Mouse (Mus musculus) hindbrain, embryonic 14.5 days (tissue): ENCODE measurements around the gene Cacna2d1. TPM values are rescaled to one million over a fixed set of nuclear protein-coding genes. Genes with fewer than 3 reads are reported as not detected.

Experiments used
- ATAC-seq: fragments of 200-750 bp; cut with Nextera tagmentation; 2 replicates; pipeline ENCODE4 v1.8.0; 2017; ENCODE audit warnings: moderate number of reproducible peaks, mild to moderate bottlenecking, moderate TSS enrichment, moderate library complexity; ENCODE audit not compliant: low FRiP score
- DNase-seq: peaks from one replicate; pipeline ENCODE4 v3.0.0-alpha.2; 2015; ENCODE audit warnings: low spot score
- H3K27ac ChIP-seq: fragments of 300-500 bp; sonication (generic); 2 replicates; pipeline ENCODE4 v1.5.1; 2014; ENCODE audit warnings: mild to moderate bottlenecking, moderate library complexity
- H3K27me3 ChIP-seq: fragments of 300-500 bp; sonication (generic); 2 replicates; pipeline ENCODE4 v1.6.1; 2014; ENCODE audit warnings: mild to moderate bottlenecking, low read length, mixed read lengths; ENCODE audit not compliant: control insufficient read depth, insufficient read depth
- H3K36me3 ChIP-seq: fragments of 300-500 bp; sonication (generic); replicated peaks from 2 replicates; pipeline ENCODE4 v1.6.1; 2014; ENCODE audit not compliant: control insufficient read depth, insufficient read depth
- H3K4me1 ChIP-seq: fragments of 300-500 bp; sonication (generic); replicated peaks from 2 replicates; pipeline ENCODE4 v1.6.1; 2014; ENCODE audit warnings: antibody characterized with exemption, low read length, mixed read lengths; ENCODE audit not compliant: control insufficient read depth, insufficient read depth
- H3K4me2 ChIP-seq: fragments of 300-500 bp; sonication (generic); replicated peaks from 2 replicates; pipeline ENCODE4 v1.6.1; 2014; ENCODE audit warnings: mild to moderate bottlenecking, moderate library complexity
- H3K4me3 ChIP-seq: fragments of 300-500 bp; sonication (generic); replicated peaks from 2 replicates; pipeline ENCODE4 v1.5.1; 2014; ENCODE audit warnings: mild to moderate bottlenecking, low read length
- H3K9ac ChIP-seq: fragments of 300-500 bp; sonication (generic); 2 replicates; pipeline ENCODE4 v1.6.1; 2014
- H3K9me3 ChIP-seq: fragments of 300-500 bp; sonication (generic); 2 replicates; pipeline ENCODE4 v1.6.1; 2016; ENCODE audit warnings: low read length; ENCODE audit not compliant: control insufficient read depth
- WGBS: fragments of 180-500 bp; shearing (Covaris S2); extraction: QIAGEN DNeasy Blood & Tissue Kit; methylation state at CpG from one replicate; pipeline ENCODE4 v1.1.7; 2014; 5-methylcytosine and 5-hydroxymethylcytosine counted together
- polyA plus RNA-seq: library from polyadenylated mRNA; unstranded; fragments of >200 nt; fragmentation: Nextera tagmentation; extraction: Ambion mirVana; gene quantifications from 2 replicates; pipeline ENCODE4 v1.2.1, GENCODE M21; 2014

The Cacna2d1 gene
- polyA plus RNA-seq, 1 experiment from 2014 or later = 40.3 TPM

- Histone ChIP-seq H3K4me1 (no peaks in the 10 kb centered on the region), H3K4me3 (no peak overlapping the region), H3K9me3 (no peaks in the 10 kb centered on the region), H3K4me2 (no peak overlapping the region), H3K36me3 (no peaks in the 10 kb centered on the region), H3K9ac (no peak overlapping the region), H3K27ac (no peak overlapping the region), H3K27me3 (no peaks in the 10 kb centered on the region)
- 73% methylated on average over 6 of the region's 6 CpGs for WGBS
- no peak for ATAC-seq
- no peak for DNase-seq
These were observed 221.1 kb downstream of the Cacna2d1 start for GRCm38 (mm10) chr5:16155375-16156284.

- H3K27me3 ChIP-seq = no peaks in the 10 kb centered on the region
- H3K4me1 ChIP-seq = peaks cover 8% of the 10 kb centered on the region
- no peaks in the 10 kb centered on the region for H3K36me3 ChIP-seq
- ATAC-seq = no peak
- no peak overlapping the region for H3K4me2 ChIP-seq
- no peak overlapping the region for H3K27ac ChIP-seq
- H3K9me3 ChIP-seq = no peaks in the 10 kb centered on the region
- no peak overlapping the region for H3K9ac ChIP-seq
- no peak for DNase-seq
- H3K4me3 ChIP-seq = no peak overlapping the region
These were observed 228.8 kb downstream of the Cacna2d1 start for GRCm38 (mm10) chr5:16163270-16163669.

- H3K4me2 ChIP-seq = peak overlapping the region; percentile 22; the same call in 1 of the 2 replicates
- 39% methylated on average over 12 of the region's 12 CpGs for WGBS
These were observed 231.8 kb downstream of the Cacna2d1 start for GRCm38 (mm10) chr5:16166117-16166867.

GRCm38 (mm10) chr5:16166868-16167267 is 232.4 kb downstream of the Cacna2d1 start:
- 40% methylated on average over 1 of the region's 1 CpGs for whole genome bisulfite sequencing
- H3K36me3 ChIP-seq = no peaks in the 10 kb centered on the region
- no peaks in the 10 kb centered on the region for H3K27me3 ChIP-seq
- no peak for DNase-seq
- no peak overlapping the region for H3K4me2 ChIP-seq
- ATAC-seq = no peak
- peaks cover 8% of the 10 kb centered on the region for H3K4me1 ChIP-seq
- H3K9me3 ChIP-seq = no peaks in the 10 kb centered on the region
- no peak overlapping the region for H3K9ac ChIP-seq
- H3K27ac ChIP-seq = no peak overlapping the region
- no peak overlapping the region for H3K4me3 ChIP-seq

More at GRCm38 (mm10) chr5:16166117-16166867, 231.8 kb downstream of the Cacna2d1 start:
- Histone ChIP-seq H3K36me3 (no peaks in the 10 kb centered on the region), H3K27me3 (no peaks in the 10 kb centered on the region), H3K4me1 (peaks cover 8% of the 10 kb centered on the region), H3K9me3 (no peaks in the 10 kb centered on the region), H3K9ac (no peak overlapping the region), H3K4me3 (no peak overlapping the region), H3K27ac (peak overlapping the region; percentile 46; the same call in 1 of the 2 replicates)
- ATAC-seq (peak; percentile 80; the same call in 1 of the 2 replicates), DNase-seq (peak; percentile 42)

- 80% methylated on average over 7 of the region's 7 CpGs for WGBS
- no peak for DNase-seq
- no peaks in the 10 kb centered on the region for H3K27me3 ChIP-seq
These were observed 246.6 kb downstream of the Cacna2d1 start for GRCm38 (mm10) chr5:16181041-16181440.

GRCm38 (mm10) chr5:16184064-16184463 is 249.6 kb downstream of the Cacna2d1 start:
- H3K9me3 ChIP-seq = no peaks in the 10 kb centered on the region
- no peak overlapping the region for H3K27ac ChIP-seq
- H3K9ac ChIP-seq = no peak overlapping the region
- WGBS = 81% methylated on average over 1 of the region's 1 CpGs
- H3K4me2 ChIP-seq = no peak overlapping the region
- no peak overlapping the region for H3K4me3 ChIP-seq
- H3K27me3 ChIP-seq = no peaks in the 10 kb centered on the region
- DNase-seq (no peak), ATAC-seq (no peak)
- H3K4me1 ChIP-seq = 0 out of 2 replicates have a peak, but pooled peaks cover 3% of the 10 kb centered on the region
- no peaks in the 10 kb centered on the region for H3K36me3 ChIP-seq

More at GRCm38 (mm10) chr5:16181041-16181440, 246.6 kb downstream of the Cacna2d1 start:
- Histone ChIP-seq H3K36me3 (no peaks in the 10 kb centered on the region), H3K9ac (no peak overlapping the region), H3K27ac (no peak overlapping the region), H3K9me3 (no peaks in the 10 kb centered on the region), H3K4me2 (no peak overlapping the region), H3K4me3 (no peak overlapping the region), H3K4me1 (0 out of 2 replicates have a peak, but pooled peaks cover 3% of the 10 kb centered on the region)
- ATAC-seq = no peak

GRCm38 (mm10) chr5:16187931-16188330 is 253.4 kb downstream of the Cacna2d1 start:
- 57% methylated on average over 3 of the region's 3 CpGs for WGBS
- no peaks in the 10 kb centered on the region for H3K9me3 ChIP-seq
- no peak overlapping the region for H3K27ac ChIP-seq
- H3K36me3 ChIP-seq = no peaks in the 10 kb centered on the region
- no peak for DNase-seq
- H3K9ac ChIP-seq = no peak overlapping the region
- H3K27me3 ChIP-seq = no peaks in the 10 kb centered on the region
- no peak overlapping the region for H3K4me2 ChIP-seq
- H3K4me3 ChIP-seq = no peak overlapping the region
- H3K4me1 ChIP-seq = 0 out of 2 replicates have a peak, but pooled peaks cover 3% of the 10 kb centered on the region
- ATAC-seq = no peak

GRCm38 (mm10) chr5:16189878-16190277 is 255.4 kb downstream of the Cacna2d1 start:
- WGBS = 74% methylated on average over 4 of the region's 4 CpGs
- Histone ChIP-seq H3K27ac (no peak overlapping the region), H3K4me1 (no peaks in the 10 kb centered on the region), H3K36me3 (no peaks in the 10 kb centered on the region), H3K27me3 (no peaks in the 10 kb centered on the region), H3K4me3 (no peak overlapping the region), H3K9ac (no peak overlapping the region), H3K4me2 (no peak overlapping the region), H3K9me3 (no peaks in the 10 kb centered on the region)
- ATAC-seq (no peak), DNase-seq (no peak)

GRCm38 (mm10) chr5:16191165-16191564 is 256.7 kb downstream of the Cacna2d1 start:
- H3K4me1 ChIP-seq = no peaks in the 10 kb centered on the region
- WGBS = 91% methylated on average over 3 of the region's 3 CpGs
- H3K9ac ChIP-seq = no peak overlapping the region
- no peak for DNase-seq
- H3K4me3 ChIP-seq = no peak overlapping the region
- H3K4me2 ChIP-seq = no peak overlapping the region
- H3K27ac ChIP-seq = no peak overlapping the region
- H3K27me3 ChIP-seq = no peaks in the 10 kb centered on the region
- H3K9me3 ChIP-seq = no peaks in the 10 kb centered on the region
- ATAC-seq = no peak
- H3K36me3 ChIP-seq = no peaks in the 10 kb centered on the region
